Mouse (Mus musculus) stomach, embryonic 16.5 days (tissue): ENCODE results near the gene Plpp2. TPM values are rescaled to one million over a fixed set of nuclear protein-coding genes. Genes with fewer than 3 reads are reported as not detected.

Experiments
- ATAC-seq: fragments of 200-750 bp; cut with Nextera tagmentation; 2 replicates; pipeline ENCODE4 v1.8.0; 2017; ENCODE audit warnings: moderate number of reproducible peaks, moderate TSS enrichment; ENCODE audit not compliant: insufficient read depth, low FRiP score
- H3K27ac ChIP-seq: fragments of 300-500 bp; sonication (generic); 2 replicates; pipeline ENCODE4 v1.5.1; 2014; ENCODE audit warnings: low read length
- H3K27me3 ChIP-seq: fragments of 300-500 bp; sonication (generic); 2 replicates; pipeline ENCODE4 v1.6.1; 2014; ENCODE audit warnings: low read length, control low read depth, mixed read lengths; ENCODE audit not compliant: control insufficient read depth, insufficient read depth
- H3K36me3 ChIP-seq: fragments of 300-500 bp; sonication (generic); 2 replicates; pipeline ENCODE4 v1.6.1; 2014; ENCODE audit warnings: low read length; ENCODE audit not compliant: control insufficient read depth, insufficient read depth
- H3K4me1 ChIP-seq: fragments of 300-500 bp; sonication (generic); 2 replicates; pipeline ENCODE4 v1.6.1; 2014; ENCODE audit warnings: low read length, control low read depth, mixed read lengths; ENCODE audit not compliant: control insufficient read depth, insufficient read depth
- H3K4me2 ChIP-seq: fragments of 300-500 bp; sonication (generic); 2 replicates; pipeline ENCODE4 v1.6.1; 2014; ENCODE audit warnings: low read depth, low read length, mixed read lengths
- H3K4me3 ChIP-seq: fragments of 300-500 bp; sonication (generic); replicated peaks from 2 replicates; pipeline ENCODE4 v1.5.1; 2014; ENCODE audit warnings: mild to moderate bottlenecking, low read length
- H3K9ac ChIP-seq: fragments of 300-500 bp; sonication (generic); 2 replicates; pipeline ENCODE4 v1.6.1; 2014; ENCODE audit warnings: low read length
- H3K9me3 ChIP-seq: fragments of 300-500 bp; sonication (generic); replicated peaks from 2 replicates; pipeline ENCODE4 v1.6.1; 2016; ENCODE audit warnings: low read length, control low read depth; ENCODE audit not compliant: control insufficient read depth
- WGBS: fragments of 180-500 bp; shearing (Covaris S2); extraction: QIAGEN DNeasy Blood & Tissue Kit; methylation state at CpG from one replicate; pipeline ENCODE4 v1.1.7; 2014; 5-methylcytosine and 5-hydroxymethylcytosine counted together
- polyA plus RNA-seq: library from polyadenylated mRNA; unstranded; fragments of >200 nt; fragmentation: Nextera tagmentation; extraction: Ambion mirVana; gene quantifications from 2 replicates; pipeline ENCODE4 v1.2.1, GENCODE M21; 2015

Gene Plpp2
- polyA plus RNA-seq, 1 experiment from 2014 or later: 69.9 TPM

DNA sequence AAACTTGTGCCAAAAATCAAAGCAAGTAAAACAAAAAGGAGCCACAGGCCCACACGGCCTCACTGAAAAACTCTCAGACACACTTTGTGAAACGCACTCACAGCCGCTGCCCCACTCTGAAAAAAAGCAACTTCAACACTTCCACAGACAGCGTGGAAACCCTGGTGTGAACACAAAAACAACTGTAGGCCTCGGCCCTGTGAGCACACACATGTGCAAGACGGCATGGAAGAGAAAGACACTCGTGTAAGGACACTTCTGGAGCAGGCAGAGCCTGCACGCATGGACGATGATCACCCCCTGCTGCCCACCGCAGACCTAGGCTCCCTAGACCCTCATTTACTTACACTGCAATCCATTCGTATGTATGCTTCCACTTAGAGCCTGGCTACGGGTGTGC, 12.3 kb upstream of the Plpp2 start:
- ATAC-seq: no peak
- Histone ChIP-seq H3K27me3 (no peaks in the 10 kb centered on the region), H3K9ac (no peak overlapping the region), H3K4me2 (no peak overlapping the region), H3K36me3 (peaks cover 30% of the 10 kb centered on the region), H3K9me3 (no peaks in the 10 kb centered on the region), H3K4me1 (no peaks in the 10 kb centered on the region), H3K27ac (no peak overlapping the region), H3K4me3 (no peak overlapping the region)
- WGBS: 91% methylated on average over 12 of the region's 12 CpGs

DNA sequence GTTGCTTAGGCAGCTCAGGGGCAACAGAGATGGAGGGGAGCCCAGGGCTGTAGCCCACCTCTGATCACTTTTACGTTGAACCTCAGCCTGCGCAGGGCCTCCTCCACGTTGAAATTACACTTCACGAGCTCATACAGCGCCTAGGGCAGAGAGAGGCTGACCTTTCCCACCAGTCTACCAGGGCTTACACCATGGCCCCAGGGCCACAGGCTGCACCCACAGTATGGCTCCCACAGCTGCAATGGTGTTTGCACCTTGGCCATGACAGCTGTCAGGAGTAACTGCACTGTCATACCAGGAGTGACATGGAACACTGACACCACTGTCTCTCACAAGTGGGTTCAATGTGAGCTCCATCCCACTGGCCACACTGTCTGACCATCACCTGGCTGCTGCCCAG, 11.0 kb upstream of the Plpp2 start:
- Histone ChIP-seq H3K4me3 (no peak overlapping the region), H3K27ac (no peak overlapping the region), H3K9me3 (no peaks in the 10 kb centered on the region), H3K27me3 (no peaks in the 10 kb centered on the region), H3K4me2 (no peak overlapping the region), H3K9ac (no peak overlapping the region), H3K4me1 (no peaks in the 10 kb centered on the region), H3K36me3 (peaks cover 29% of the 10 kb centered on the region)
- WGBS: 93% methylated on average over 5 of the region's 5 CpGs
- no peak for ATAC-seq

DNA sequence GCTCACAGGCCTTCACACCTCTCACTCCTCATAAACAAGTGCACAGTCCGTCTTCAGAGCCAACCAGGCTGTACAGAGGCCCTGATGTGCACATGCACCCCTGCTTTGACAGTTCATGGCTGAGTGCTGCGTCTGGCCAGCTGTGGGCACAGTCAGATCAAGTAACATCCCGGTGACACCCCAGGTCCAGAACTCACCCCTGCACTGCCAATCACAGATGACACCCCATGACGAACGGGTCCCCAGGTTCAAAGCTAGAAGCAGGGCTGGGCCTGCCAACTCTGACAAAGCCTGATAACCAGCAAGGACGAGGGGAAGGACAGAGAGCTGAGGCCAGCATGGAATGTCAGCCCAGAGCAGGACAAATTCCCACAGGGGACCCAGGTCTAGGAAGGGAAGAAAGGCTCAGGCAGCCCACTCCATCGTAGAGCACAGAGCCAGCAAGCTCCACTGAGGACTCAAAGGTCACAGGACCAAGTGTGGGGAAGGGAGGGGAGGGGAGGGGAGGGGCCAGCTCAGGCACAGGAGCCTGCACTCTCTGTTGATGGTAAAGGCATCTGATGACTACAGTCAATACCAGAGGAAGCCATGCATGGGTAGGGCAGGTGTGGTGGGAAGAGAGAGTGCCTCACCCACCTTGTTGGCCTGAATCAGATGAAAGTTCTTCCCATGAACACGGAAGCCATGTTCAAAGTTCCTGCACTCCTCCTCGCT, 10.4 kb upstream of the Plpp2 start:
- H3K27me3 ChIP-seq: no peaks in the 10 kb centered on the region
- peaks cover 25% of the 10 kb centered on the region for H3K36me3 ChIP-seq
- H3K9ac ChIP-seq: no peak overlapping the region
- no peak overlapping the region for H3K4me2 ChIP-seq
- no peak overlapping the region for H3K4me3 ChIP-seq
- H3K27ac ChIP-seq: no peak overlapping the region
- ATAC-seq: no peak
- 77% methylated on average over 9 of the region's 9 CpGs for WGBS
- no peaks in the 10 kb centered on the region for H3K9me3 ChIP-seq
- no peaks in the 10 kb centered on the region for H3K4me1 ChIP-seq

DNA sequence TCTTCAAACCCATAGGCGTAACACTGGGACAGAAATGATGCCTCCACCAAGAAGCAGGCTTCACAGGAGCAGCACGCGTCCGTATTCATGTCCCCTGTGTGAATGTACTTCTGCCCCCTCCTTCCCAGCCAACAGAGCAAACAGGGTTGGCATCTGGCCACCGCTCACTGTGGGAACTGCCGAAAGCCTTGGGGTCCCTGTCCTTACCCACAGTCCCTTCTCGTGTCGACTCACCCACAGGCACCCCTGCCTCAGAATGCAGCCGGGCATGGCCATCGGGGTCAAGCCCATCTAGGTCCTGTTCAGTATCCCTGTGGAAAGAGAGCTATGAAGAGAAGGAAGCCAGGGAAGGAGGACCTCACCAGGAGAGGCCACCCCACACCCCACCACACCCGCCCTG, 8.6 kb upstream of the Plpp2 start:
- peaks cover 13% of the 10 kb centered on the region; the same call in 1 of the 2 replicates for H3K36me3 ChIP-seq
- no peak overlapping the region for H3K4me2 ChIP-seq
- ATAC-seq: no peak
- WGBS: 95% methylated on average over 11 of the region's 11 CpGs
- H3K27me3 ChIP-seq: no peaks in the 10 kb centered on the region
- no peak overlapping the region for H3K27ac ChIP-seq
- no peak overlapping the region for H3K9ac ChIP-seq
- no peaks in the 10 kb centered on the region for H3K9me3 ChIP-seq
- no peak overlapping the region for H3K4me3 ChIP-seq
- H3K4me1 ChIP-seq: no peaks in the 10 kb centered on the region

DNA sequence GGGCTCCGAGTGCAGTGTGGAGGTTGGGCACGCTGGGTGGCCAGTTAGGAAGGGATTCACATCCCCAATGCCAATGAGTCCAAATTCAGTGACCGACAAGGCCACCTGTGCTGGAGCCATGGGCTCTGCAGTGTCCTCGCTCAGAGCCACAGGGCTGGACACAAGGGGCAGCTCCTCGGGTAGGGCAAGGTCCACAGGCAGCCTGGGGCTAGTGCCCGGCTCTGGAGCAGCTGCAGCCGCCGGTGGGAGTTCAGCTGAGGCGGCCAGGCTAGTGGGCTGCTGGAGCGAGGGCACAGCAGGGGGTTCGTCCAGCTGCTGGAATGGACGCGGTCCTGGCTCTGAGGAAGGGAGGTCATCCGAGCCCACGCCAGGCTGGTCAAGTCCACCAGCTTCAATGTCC, 7.9 kb upstream of the Plpp2 start:
- Histone ChIP-seq H3K9me3 (no peaks in the 10 kb centered on the region), H3K36me3 (peaks cover 13% of the 10 kb centered on the region; the same call in 1 of the 2 replicates), H3K4me2 (no peak overlapping the region), H3K27ac (no peak overlapping the region), H3K27me3 (no peaks in the 10 kb centered on the region), H3K4me1 (no peaks in the 10 kb centered on the region), H3K9ac (no peak overlapping the region), H3K4me3 (no peak overlapping the region)
- ATAC-seq: no peak
- WGBS: 94% methylated on average over 15 of the region's 15 CpGs

DNA sequence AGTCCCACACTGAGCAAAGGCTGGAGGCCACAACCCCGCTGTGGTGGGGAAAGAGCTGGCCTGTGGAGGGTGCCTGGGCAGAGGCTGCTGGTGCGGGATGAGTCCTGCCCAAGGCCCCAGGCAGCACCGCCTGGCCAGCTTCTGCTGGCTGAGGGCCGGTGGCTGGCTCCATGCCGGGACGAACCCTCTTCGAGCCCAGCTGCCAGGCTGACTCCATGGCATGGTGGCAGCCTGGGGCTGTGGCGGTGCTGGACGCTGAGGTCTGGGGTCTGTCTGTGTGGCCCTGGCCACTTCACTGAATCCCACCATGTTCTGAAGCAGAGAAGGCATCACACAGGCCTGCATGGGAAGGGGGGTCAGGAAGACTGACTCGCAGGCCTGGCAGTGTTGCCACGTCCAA, 7.2 kb upstream of the Plpp2 start:
- Histone ChIP-seq H3K4me2 (no peak overlapping the region), H3K4me1 (no peaks in the 10 kb centered on the region), H3K36me3 (peaks cover 13% of the 10 kb centered on the region; the same call in 1 of the 2 replicates), H3K9ac (no peak overlapping the region), H3K9me3 (no peaks in the 10 kb centered on the region), H3K27ac (no peak overlapping the region), H3K4me3 (no peak overlapping the region), H3K27me3 (no peaks in the 10 kb centered on the region)
- ATAC-seq: no peak
- WGBS: 90% methylated on average over 11 of the region's 11 CpGs

DNA sequence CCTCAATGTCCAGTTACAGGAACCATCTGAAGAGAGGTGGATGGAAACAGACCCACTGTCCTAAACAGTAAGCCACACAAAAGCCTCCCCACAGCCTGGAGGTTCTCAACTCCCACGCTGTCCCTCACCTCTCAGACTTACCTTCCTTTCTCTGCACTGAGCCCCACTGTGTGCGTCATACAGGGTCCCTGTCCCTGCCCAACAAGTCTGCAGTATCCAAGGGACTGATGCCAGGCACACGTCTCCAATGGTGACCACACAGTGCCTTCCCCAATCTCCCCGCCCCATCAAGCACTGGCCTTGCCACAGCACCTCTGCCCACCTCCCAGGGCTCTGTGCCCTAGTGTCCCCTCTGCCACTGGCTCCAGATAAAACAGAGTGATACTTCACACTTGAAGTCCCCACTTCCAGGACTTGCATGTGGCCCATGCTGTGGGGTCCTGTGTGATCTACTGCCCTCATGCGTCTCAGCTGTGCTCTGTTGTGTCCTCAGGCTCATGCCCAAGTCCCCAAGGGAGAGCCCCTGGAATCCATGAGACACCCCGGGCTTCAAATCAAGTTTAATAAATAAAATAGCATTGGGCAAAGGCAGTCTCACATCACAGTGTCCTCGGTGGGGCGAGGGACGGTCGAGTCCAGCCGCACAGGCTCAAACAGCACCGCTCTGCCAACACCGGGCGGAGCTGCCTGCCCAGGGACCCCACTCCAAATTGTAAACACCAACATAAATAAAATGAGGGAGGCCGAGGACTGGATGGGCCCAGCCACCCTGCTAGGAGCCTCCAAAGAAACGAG, 6.3 kb upstream of the Plpp2 start:
- no peak overlapping the region for H3K4me2 ChIP-seq
- H3K36me3 ChIP-seq: peaks cover 9% of the 10 kb centered on the region; the same call in 1 of the 2 replicates
- H3K9me3 ChIP-seq: no peaks in the 10 kb centered on the region
- no peak for ATAC-seq
- H3K4me3 ChIP-seq: no peak overlapping the region
- H3K27me3 ChIP-seq: no peaks in the 10 kb centered on the region
- no peaks in the 10 kb centered on the region for H3K4me1 ChIP-seq
- 90% methylated on average over 16 of the region's 16 CpGs for WGBS
- H3K27ac ChIP-seq: no peak overlapping the region
- H3K9ac ChIP-seq: no peak overlapping the region

DNA sequence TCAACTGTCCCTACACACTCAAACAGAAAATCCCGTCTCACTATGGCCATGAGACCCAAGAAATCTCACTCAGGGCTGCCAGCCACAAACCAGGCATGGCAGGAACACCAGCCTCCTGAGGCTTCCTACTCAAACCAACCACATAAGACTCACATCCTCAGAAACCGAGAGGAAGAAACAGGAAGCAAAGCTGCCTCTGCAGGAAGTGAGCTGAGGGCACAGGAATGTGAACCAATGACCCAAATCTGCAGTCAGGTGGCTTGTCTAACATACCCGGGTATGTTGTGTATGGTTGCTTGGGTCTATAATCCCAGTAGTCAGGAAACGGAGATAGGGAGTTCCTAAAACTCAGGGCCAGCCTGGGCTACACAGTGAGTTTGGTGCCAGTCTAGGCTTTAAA, 5.3 kb upstream of the Plpp2 start:
- no peak overlapping the region for H3K4me2 ChIP-seq
- no peaks in the 10 kb centered on the region for H3K9me3 ChIP-seq
- H3K9ac ChIP-seq: no peak overlapping the region
- H3K27ac ChIP-seq: no peak overlapping the region
- WGBS: 67% methylated on average over 4 of the region's 4 CpGs
- peaks cover 6% of the 10 kb centered on the region; the same call in 1 of the 2 replicates for H3K36me3 ChIP-seq
- H3K4me1 ChIP-seq: no peaks in the 10 kb centered on the region
- no peaks in the 10 kb centered on the region for H3K27me3 ChIP-seq
- no peak overlapping the region for H3K4me3 ChIP-seq
- no peak for ATAC-seq

DNA sequence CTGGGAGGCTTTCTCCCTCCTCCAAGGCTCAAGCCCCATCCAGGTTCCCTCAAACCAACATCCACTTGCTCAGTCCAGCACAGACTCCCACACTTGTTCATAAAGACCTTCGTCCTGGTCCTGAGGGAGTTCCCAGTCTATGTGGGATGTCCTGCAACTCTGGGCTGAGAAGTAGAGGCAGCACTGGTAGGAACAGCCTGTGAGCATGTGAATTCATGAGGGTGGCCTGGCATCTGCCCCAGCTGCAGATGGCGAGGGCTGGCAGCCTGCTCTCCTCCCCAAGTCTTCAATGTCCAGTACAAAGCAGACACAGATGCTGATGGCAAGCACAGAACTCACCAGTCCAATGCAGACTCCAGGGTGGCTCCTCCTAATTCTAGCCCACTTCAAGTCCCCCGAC, 4.7 kb upstream of the Plpp2 start:
- no peak overlapping the region for H3K4me3 ChIP-seq
- ATAC-seq: no peak
- H3K9ac ChIP-seq: no peak overlapping the region
- H3K36me3 ChIP-seq: peaks cover 6% of the 10 kb centered on the region; the same call in 1 of the 2 replicates
- whole genome bisulfite sequencing: 88% methylated on average over 3 of the region's 3 CpGs
- no peaks in the 10 kb centered on the region for H3K9me3 ChIP-seq
- no peaks in the 10 kb centered on the region for H3K27me3 ChIP-seq
- no peaks in the 10 kb centered on the region for H3K4me1 ChIP-seq
- H3K27ac ChIP-seq: no peak overlapping the region
- no peak overlapping the region for H3K4me2 ChIP-seq
